Mouse (Mus musculus): Measurements from ENCODE around the gene Kif6.

Kif6 gene

DNA sequence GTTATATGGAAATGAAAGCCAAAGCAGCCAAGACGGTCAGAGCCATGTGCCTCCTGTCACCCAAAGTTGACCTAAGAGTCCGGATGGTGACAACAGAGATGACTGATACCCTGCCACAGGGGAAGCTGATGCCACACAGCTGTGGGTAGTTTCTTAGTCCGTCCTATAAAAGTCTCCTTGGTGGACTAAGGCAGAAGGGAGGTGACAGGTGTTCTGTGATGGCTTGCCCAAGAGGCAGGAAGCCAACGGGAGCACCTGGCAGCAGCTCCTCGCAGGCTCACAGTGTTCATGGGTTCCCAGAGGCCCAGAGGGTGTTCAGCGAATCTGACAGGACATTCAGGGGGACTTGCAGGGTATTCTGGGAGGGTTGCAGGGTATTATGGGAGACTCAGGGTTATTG, 279.5 kb downstream of the Kif6 start:
- DNase-seq (ENCODE audit: low read depth, low spot score), result no peak

DNA sequence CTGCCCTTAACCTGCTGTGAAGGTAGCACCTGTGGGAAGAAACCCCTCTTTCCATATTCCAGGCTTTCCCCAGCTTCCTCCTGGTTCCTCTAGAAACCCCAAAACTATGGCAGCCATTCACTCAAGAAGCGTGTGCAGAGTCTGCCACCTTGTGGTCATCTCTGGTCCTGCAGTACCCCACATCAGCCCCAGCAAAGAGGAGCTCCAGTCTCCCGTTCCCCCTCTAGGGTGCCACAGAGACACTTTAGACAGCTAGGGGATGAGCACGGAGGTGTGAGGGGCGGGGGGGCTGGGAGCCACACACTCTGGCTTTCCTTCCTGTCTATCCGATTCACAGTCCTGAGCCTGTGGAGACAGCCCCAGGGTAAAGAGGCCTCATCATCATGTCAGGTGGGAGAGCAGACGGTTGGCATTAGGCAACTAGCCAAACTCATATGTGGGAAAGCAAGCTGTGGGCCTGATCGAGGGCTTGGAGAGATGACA, 284.0 kb downstream of the Kif6 start:
- DNase-seq (ENCODE audit: low read depth, low spot score), result peak; percentile 68

DNA sequence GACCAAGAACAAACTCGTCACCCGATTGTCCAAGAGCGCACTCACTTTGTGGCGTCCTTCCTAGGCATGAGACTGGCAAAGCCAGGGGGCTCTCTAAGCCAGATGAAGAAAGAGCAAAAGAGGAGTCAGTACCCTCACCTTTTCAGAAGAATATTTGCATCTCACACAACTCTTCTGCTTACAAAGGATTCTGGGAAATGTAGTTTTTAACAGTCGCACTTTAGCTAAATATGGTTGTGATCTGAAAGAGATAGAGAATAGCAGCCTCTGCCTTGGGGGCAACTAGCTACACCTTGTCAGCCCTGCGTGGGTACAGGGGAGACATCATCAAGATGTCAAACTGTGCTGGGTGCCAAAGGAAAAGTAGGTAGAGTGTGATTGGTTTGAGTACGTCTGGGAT, 287.7 kb downstream of the Kif6 start:
- no peak for DNase-seq (ENCODE audit: low read depth, low spot score)

DNA sequence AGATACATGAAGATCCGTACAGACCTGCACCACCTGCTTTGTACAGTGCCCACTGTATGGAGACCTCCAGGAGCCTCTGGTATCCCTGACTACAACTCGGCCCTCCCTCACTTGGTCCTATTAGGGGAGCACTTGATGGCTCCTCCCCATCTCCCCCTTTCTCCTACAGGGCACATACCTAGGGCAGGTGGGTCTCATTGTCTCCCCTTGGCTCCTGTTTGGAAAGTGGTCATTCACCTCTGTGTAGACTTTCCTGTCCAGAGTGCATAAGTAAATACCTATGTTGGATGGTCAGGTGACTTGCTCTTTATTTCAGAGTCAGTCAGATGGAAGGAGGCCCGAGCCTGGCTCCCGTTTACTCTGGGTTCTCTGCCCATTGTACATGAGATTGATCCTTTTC, 308.5 kb downstream of the Kif6 start:
- DNase-seq (ENCODE audit: low read depth, low spot score), result no peak

DNA sequence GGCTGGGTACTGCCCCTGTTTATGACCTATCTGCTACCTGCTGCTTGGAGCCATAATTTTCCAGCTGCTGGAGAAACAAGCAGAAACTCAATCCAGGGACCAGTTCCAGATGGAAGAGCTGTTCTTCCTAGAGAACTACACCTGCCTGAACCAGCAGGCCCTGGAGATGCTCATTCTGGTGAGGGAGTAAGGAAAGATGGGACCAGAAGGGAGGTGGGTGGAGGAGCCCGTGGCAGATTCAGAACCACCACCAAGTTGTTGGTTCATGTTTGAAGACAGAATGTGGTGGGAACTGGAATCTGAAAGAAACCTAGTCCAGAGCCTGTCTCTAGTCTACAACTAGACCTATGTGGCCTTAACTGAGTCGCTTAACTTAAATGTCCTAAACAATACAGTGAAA, 312.7 kb downstream of the Kif6 start:
- DNase-seq (ENCODE audit: low read depth, low spot score), result no peak

DNA sequence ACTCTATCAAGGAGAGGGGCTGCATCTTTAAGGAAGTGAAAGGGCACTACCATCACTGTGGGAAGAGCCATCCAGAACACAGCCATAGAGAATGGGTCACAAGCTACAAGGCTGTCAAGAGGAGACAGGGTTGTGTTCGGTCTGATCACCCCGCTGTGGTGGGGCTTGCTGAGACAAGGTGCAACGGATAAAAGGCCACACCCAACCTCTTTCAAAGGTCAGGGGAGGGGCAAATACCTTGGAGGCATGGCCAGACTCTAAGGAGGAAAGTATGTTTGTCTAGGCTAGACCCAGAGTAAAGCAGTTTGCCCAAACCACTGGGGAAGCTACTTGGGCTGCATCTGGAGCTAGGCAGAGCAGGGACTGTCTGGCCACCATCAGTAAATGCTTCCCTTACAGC, 318.9 kb downstream of the Kif6 start:
- DNase-seq (ENCODE audit: low read depth, low spot score), result no peak

GRCm38 (mm10) chr17:49934586-49934985, 319.6 kb downstream of the Kif6 start:
- no peak for DNase-seq (ENCODE audit: low read depth, low spot score)

DNA sequence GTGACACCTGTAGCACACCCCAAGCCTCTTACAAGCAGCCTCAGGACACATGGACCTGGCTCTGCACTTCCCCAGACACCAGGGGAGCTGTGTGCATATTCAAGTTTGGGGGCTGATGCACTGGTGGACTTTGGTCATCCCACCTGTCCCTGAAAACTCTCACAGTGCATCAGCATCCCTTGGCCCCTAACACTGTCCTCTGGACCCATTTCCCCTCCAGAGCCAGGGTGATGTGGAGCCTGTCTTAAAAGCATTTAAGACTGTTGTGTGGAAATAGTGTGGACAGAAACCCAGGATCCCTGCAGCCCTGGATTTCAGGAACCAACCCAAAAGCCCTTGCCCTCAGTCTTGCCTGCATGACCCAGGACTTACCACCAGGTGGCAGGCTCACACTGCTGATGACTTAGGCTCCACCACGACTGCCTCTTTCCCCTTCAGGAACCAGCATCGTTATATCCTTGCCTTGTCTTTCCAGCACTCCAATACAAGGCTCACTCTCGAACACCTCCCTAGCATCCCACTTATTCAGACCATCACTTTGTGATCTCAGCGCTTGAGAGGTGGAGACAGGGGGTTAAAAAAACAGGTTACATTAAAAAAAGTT, 320.8 kb downstream of the Kif6 start:
- DNase-seq (ENCODE audit: low read depth, low spot score), result peak; percentile 73

DNA sequence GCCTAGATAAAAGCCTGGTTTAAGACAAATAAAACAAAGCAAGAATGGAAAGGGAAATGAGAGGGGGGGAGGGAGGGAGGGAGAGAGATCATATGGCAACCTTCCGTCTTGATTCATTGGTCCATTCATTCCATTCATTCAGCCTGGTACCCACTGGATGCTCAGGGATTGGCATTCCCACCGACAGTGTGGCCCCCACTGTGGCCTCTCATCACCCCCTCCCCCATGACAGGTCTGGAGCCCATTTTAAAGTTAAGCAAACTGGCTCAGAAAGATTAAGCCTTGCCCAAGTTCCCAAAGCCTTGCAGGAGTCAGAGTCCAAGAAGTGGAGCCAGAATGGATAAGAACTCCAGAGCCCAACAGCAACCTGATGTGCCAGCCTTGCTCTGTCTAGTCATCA, 321.3 kb downstream of the Kif6 start:
- DNase-seq (ENCODE audit: low read depth, low spot score), result no peak

GRCm38 (mm10) chr17:49939146-49939545, 324.2 kb downstream of the Kif6 start:
- no peak for DNase-seq (ENCODE audit: low read depth, low spot score)

DNA sequence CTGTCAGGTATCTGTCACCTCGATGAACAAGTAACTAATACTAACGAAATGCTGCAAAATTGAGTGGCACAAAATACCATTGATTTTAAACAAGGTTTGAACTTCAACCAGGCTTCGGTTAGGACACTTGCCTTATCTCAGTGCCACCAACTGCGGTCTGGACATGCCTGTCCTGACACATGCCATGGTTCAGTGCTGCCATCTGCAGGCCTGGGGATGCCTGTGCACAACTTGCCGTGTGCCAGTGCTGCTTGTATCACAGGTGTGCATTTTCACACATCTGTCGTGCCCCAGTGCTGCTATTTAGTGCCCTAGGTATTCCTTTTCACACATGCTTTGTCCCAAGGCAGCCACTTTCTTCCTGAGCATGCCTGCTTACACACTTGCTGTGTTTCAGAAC, 327.7 kb downstream of the Kif6 start:
- peak; percentile 42 for DNase-seq (ENCODE audit: low read depth, low spot score)

DNA sequence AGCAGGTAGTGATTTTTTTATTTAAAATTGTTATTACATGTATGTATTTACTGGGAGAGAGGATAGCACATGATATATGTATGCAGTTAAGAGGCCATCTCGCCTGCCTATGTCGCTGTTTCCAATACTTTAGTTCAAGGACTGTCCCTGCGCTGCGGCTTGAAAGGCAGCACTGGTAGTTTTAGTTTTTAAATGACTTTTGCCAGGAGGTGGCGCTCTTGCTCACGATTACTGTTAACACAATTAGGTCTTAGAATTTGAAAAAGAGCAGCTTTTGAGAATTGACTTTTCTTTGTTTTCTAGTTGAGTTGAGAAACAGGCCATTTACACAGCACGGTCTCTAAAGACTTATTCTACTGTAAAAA, 336.5 kb downstream of the Kif6 start:
- peak; percentile 83 for DNase-seq (ENCODE audit: low read depth, low spot score)

DNA sequence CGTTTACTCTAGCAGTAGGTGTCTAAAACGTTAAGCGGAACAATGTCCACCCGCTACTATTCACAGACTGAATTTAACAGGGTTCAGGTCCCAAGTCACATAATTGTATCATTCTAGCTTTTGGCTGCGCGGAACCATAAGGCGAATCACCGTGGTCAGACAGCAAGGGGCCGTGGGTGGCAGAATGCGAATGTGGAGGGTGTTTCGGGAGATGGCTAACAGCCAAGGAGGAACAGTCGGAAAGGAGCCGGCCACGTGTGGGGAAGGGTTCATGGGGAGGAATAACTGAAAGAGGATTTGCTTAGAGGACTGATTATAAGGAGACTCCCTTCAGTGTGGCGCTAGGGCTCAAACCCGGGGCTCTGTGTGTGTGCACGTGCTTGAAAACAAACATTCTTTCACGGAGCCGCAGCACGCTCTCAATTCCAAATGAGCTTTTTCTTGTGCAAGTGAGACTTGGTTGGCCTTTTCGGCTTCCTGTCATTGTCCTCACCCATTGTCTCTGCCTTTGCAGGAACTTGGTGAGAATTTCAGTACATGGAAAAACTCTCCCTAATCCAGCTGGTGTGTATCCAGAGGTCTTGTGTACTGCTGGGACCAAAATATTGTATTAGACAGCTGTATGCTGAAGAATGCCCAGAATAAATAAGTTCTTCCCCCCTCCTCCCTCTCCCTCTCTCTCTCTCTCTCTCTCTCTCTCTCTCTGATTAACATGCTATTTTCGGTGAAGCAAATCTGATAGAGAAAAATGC, 337.1 kb downstream of the Kif6 start:
- no peak for DNase-seq (ENCODE audit: low read depth, low spot score)

DNA sequence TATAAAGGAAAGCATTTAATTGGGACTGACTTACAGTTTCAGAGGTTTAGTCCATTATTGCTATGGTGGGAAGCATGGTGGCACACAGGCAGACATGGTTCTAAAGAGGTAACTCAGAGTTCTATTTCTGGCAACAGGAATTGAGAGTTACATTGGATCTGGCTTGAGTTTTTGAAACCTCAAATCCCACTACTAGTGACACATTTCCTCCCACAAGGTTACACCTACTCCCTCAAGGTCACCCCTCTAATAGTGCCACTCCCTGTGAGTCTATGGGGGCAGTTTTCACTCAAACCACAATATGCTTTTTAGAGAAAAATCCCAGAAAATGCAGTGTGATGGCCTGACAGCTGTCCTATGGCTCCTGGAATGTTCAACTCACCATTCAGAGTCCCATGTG, 344.1 kb downstream of the Kif6 start:
- no peak for DNase-seq (ENCODE audit: low read depth, low spot score)

Measured in CD4-positive, CD25-positive, alpha-beta regulatory T cell, adult 2 months (primary cell).